Mouse (Mus musculus) neural tube, embryonic 12.5 days (tissue): Measurements from ENCODE around the gene Sh2d7. TPM values are rescaled to one million over a fixed set of nuclear protein-coding genes. Genes with fewer than 3 reads are reported as not detected.
"Not testable (repeated sequence)": the region's sequence is repeated elsewhere in the genome, so short reads cannot be mapped to it uniquely, and the experiment has no call there.

Source experiments
- ATAC-seq: fragments of 200-750 bp; cut with Nextera tagmentation; 2 replicates; pipeline ENCODE4 v1.8.0; 2017; ENCODE audit warnings: low read depth, mild to moderate bottlenecking, moderate TSS enrichment, moderate library complexity; ENCODE audit not compliant: low FRiP score
- H3K27ac ChIP-seq: fragments of 300-500 bp; sonication (generic); 2 replicates; pipeline ENCODE4 v1.5.1; 2016
- H3K27me3 ChIP-seq: fragments of 300-500 bp; sonication (generic); replicated peaks from 2 replicates; pipeline ENCODE4 v1.6.1; 2016; ENCODE audit warnings: mild to moderate bottlenecking
- H3K36me3 ChIP-seq: fragments of 300-500 bp; sonication (generic); 2 replicates; pipeline ENCODE4 v1.6.1; 2016; ENCODE audit warnings: mild to moderate bottlenecking
- H3K4me1 ChIP-seq: fragments of 300-500 bp; sonication (generic); 2 replicates; pipeline ENCODE4 v1.6.1; 2016
- H3K4me2 ChIP-seq: fragments of 300-500 bp; sonication (generic); replicated peaks from 2 replicates; pipeline ENCODE4 v1.6.1; 2016; ENCODE audit warnings: mild to moderate bottlenecking
- H3K4me3 ChIP-seq: fragments of 300-500 bp; sonication (generic); 2 replicates; pipeline ENCODE4 v1.5.1; 2016
- H3K9ac ChIP-seq: fragments of 300-500 bp; sonication (generic); 2 replicates; pipeline ENCODE4 v1.6.1; 2016; ENCODE audit warnings: mild to moderate bottlenecking
- H3K9me3 ChIP-seq: fragments of 300-500 bp; sonication (generic); 2 replicates; pipeline ENCODE4 v1.6.1; 2016; ENCODE audit warnings: mild to moderate bottlenecking
- WGBS: fragments of 180-500 bp; shearing (Covaris S2); methylation state at CpG from one replicate; pipeline ENCODE4 v1.1.7; 2016; 5-methylcytosine and 5-hydroxymethylcytosine counted together
- polyA plus RNA-seq: library from polyadenylated mRNA; unstranded; fragments of >200 nt; fragmentation: Nextera tagmentation; extraction: Ambion mirVana; gene quantifications from 2 replicates; pipeline ENCODE4 v1.2.1, GENCODE M21; 2016

Sh2d7 gene
- polyA plus RNA-seq, 1 experiment from 2014 or later = not detected

DNA sequence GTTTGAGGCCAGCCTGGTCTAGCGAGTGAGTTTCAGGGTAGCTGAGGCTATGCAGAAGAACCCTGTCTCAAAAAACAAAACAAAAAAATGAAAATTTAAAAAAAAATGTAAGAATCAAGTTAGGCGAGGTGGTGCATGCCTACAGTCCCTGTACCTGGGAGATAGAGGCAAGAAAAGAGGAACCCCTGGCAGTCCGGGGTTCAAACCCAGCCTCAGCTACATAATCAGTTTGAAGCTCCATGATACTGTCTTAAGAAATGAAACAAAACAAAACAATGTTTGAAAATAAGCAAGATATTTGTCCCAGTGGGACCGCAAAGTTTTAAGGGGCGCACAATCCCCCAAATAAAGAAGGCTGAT, 47.0 kb downstream of the Sh2d7 start:
- H3K36me3 ChIP-seq = peaks cover 6% of the 10 kb centered on the region; the same call in 1 of the 2 replicates
- no peaks in the 10 kb centered on the region for H3K27me3 ChIP-seq
- no peak overlapping the region for H3K9ac ChIP-seq
- 31% methylated on average over 5 of the region's 5 CpGs for WGBS
- H3K9me3 ChIP-seq = no peaks in the 10 kb centered on the region
- peak overlapping the region; percentile 91 for H3K4me3 ChIP-seq
- ATAC-seq = 0 out of 2 replicates have a peak, but pooled peaks have one; percentile 11
- H3K4me2 ChIP-seq = peak overlapping the region; percentile 95
- no peak overlapping the region for H3K27ac ChIP-seq
- H3K4me1 ChIP-seq = peaks cover 15% of the 10 kb centered on the region

DNA sequence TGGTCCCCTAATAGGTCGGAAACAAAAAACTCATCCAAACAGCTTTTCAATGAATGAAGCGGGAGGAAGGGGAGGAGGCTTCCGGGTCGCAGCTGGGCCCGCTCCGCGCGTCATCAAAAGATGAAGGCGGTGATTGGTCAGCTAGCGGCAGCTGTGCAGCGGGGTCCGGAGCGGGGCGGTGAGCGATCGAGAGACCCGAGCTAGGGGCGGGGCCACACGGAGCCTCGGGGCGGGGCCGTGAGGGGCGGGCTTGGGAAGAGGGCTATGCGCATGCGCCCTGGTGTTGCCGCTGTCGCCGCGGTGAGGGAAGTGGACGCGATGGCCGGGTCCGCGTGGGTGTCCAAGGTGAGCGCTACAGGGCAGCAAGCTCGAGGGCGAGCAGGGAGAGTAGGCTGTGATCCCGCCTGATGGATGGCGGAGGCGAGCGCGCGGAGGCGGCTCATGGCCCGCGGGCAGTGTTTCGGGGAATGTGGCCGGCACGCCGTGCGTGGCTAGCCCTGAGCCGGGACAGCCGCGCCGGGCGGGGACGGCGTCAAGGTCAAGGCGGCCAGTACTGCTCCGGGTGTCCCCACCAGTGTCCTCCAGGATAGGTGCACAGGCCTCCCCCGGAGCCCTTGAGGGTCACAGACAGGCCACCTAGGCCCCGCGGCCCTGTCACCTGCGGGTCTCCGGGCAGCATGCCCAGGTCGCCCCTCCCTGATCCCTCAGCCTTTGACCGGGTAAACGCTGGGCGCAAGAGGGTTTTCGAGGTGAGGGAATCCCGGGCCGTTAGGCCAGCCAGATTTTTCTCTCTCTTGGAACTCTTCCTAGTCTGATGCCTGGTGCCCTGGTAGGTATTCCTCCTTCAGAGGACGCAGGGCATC, 47.6 kb downstream of the Sh2d7 start, which contains the start of gene Idh3a:
TSS of gene Idh3a (plus strand) at position 136 of the 863 bp plus-strand sequence.
- Histone ChIP-seq H3K9ac (peak within 1 kb of the TSS; percentile 86), H3K4me3 (peak within 1 kb of the TSS; percentile 91), H3K4me1 (peaks cover 15% of the 10 kb centered on the region), H3K27ac (no peak within 1 kb of the TSS), H3K4me2 (peak within 1 kb of the TSS; percentile 95), H3K27me3 (no peaks in the 10 kb centered on the region), H3K9me3 (no peaks in the 10 kb centered on the region), H3K36me3 (peaks cover 10% of the 10 kb centered on the region; the same call in 1 of the 2 replicates)
- ATAC-seq = peak; percentile 99
- under 1% methylated on average over 73 of the region's 73 CpGs for WGBS

GRCm38 (mm10) chr9:54587863-54588262, 49.1 kb downstream of the Sh2d7 start:
- WGBS = 78% methylated on average over 4 of the region's 4 CpGs
- Histone ChIP-seq H3K36me3 (peaks cover 14% of the 10 kb centered on the region), H3K4me3 (no peak overlapping the region), H3K27me3 (no peaks in the 10 kb centered on the region), H3K9me3 (no peaks in the 10 kb centered on the region), H3K27ac (no peak overlapping the region), H3K4me2 (peak overlapping the region; percentile 95), H3K9ac (no peak overlapping the region), H3K4me1 (peaks cover 15% of the 10 kb centered on the region)
- ATAC-seq = no peak

GRCm38 (mm10) chr9:54593652-54594051, 54.9 kb downstream of the Sh2d7 start:
- H3K36me3 ChIP-seq = peaks cover 68% of the 10 kb centered on the region
- H3K27me3 ChIP-seq, H3K4me2 ChIP-seq, H3K27ac ChIP-seq, H3K4me1 ChIP-seq, H3K4me3 ChIP-seq, ATAC-seq, H3K9ac ChIP-seq, H3K9me3 ChIP-seq: not testable (repeated sequence)
- WGBS = 82% methylated on average over 4 of the region's 4 CpGs

Other genes with a start within 250 kb of the Sh2d7 start
- gene Dmxl2, start 37.4 kb upstream of the Sh2d7 start, polyA plus RNA-seq = 28.5 and 29.7 TPM in 2 replicates
- 28.3 and 28.4 TPM in 2 replicates for gene Cib2, start 21.2 kb downstream of the Sh2d7 start, polyA plus RNA-seq
- 104 and 111 TPM in 2 replicates for gene Idh3a, start 47.4 kb downstream of the Sh2d7 start, polyA plus RNA-seq
- gene Acsbg1, start 122.9 kb downstream of the Sh2d7 start, polyA plus RNA-seq = 9.4 and 10.1 TPM in 2 replicates
- 4.3 and 4.6 TPM in 2 replicates for gene Dnaja4, start 159.9 kb downstream of the Sh2d7 start, polyA plus RNA-seq
- 114 TPM in 2 replicates for gene Wdr61, start 195.5 kb downstream of the Sh2d7 start, polyA plus RNA-seq
- 644 and 768 TPM in 2 replicates for gene Crabp1, start 225.8 kb downstream of the Sh2d7 start, polyA plus RNA-seq